Mouse (Mus musculus) E14TG2a.4 (cell line): Measurements from ENCODE around the gene Bcr.

Experiments used
- CTCF ChIP-seq: conservative IDR thresholded peaks from 2 replicates; pipeline ENCODE4 v1.5.1; 2014; ENCODE audit warnings: low read length
- NANOG ChIP-seq: IDR thresholded peaks from 2 replicates; pipeline ENCODE4 v1.6.1; 2014; ENCODE audit warnings: borderline replicate concordance, low read length, mixed read lengths

- TF ChIP-seq CTCF (no peak), NANOG (no peak)
Measured at GRCm38 (mm10) chr10:75062189-75062561, 1.8 kb downstream of the Bcr start.
